Mouse (Mus musculus): ENCODE measurements around the gene Fchsd2. TPM values are rescaled to one million over a fixed set of nuclear protein-coding genes. Genes with fewer than 3 reads are reported as not detected.

The Fchsd2 gene
- total RNA-seq, 1 experiment from 2014 or later: 21.6 TPM

- no peak for DNase-seq
Observed at GRCm38 (mm10) chr7:101318848-101319247, 226.2 kb downstream of the Fchsd2 start.

GRCm38 (mm10) chr7:101319796-101320195 lies 227.1 kb downstream of the Fchsd2 start:
- DNase-seq: no peak

- peak; percentile 68 for DNase-seq
Observed at GRCm38 (mm10) chr7:101320399-101321217, 227.9 kb downstream of the Fchsd2 start.

- peak; percentile 62 for DNase-seq
Observed at GRCm38 (mm10) chr7:101321218-101321827, 228.7 kb downstream of the Fchsd2 start.

GRCm38 (mm10) chr7:101323141-101323594 lies 230.5 kb downstream of the Fchsd2 start:
- DNase-seq: no peak

- DNase-seq: peak; percentile 31
Observed at GRCm38 (mm10) chr7:101324142-101324962, 231.7 kb downstream of the Fchsd2 start.

GRCm38 (mm10) chr7:101326006-101326405 lies 233.3 kb downstream of the Fchsd2 start:
- no peak for DNase-seq

GRCm38 (mm10) chr7:101327263-101327662 lies 234.6 kb downstream of the Fchsd2 start:
- no peak for DNase-seq

GRCm38 (mm10) chr7:101327786-101328185 lies 235.1 kb downstream of the Fchsd2 start:
- DNase-seq: no peak

GRCm38 (mm10) chr7:101328621-101329158 lies 236.0 kb downstream of the Fchsd2 start:
- DNase-seq: peak; percentile 67

- no peak for DNase-seq
Observed at GRCm38 (mm10) chr7:101329606-101330005, 236.9 kb downstream of the Fchsd2 start.

- DNase-seq: peak; percentile 77
Observed at GRCm38 (mm10) chr7:101330074-101330840, 237.6 kb downstream of the Fchsd2 start.

GRCm38 (mm10) chr7:101330841-101331173 lies 238.1 kb downstream of the Fchsd2 start:
- no peak for DNase-seq

GRCm38 (mm10) chr7:101332045-101332831 lies 239.6 kb downstream of the Fchsd2 start:
- peak; percentile 63 for DNase-seq

Other genes starting within 250 kb of the Fchsd2 start
- gene Relt, start 229.4 kb upstream of the Fchsd2 start, total RNA-seq (2021): 3.1 and 5.8 TPM in 2 replicates
- gene Arhgef17, start 160.8 kb upstream of the Fchsd2 start, total RNA-seq (2021): 43.9 and 47.2 TPM in 2 replicates
- 2.4 and 4.8 TPM in 2 replicates for gene P2ry6, start 118.2 kb upstream of the Fchsd2 start, total RNA-seq (2021)
- 4.3 and 5.0 TPM in 2 replicates for gene P2ry2, start 80.0 kb upstream of the Fchsd2 start, total RNA-seq (2021)
- gene Atg16l2, start 209.4 kb downstream of the Fchsd2 start, total RNA-seq (2021): 16.6 and 21.5 TPM in 2 replicates
- gene Stard10, start 224.2 kb downstream of the Fchsd2 start, total RNA-seq (2021): 20.2 and 77.9 TPM in 2 replicates

All from adrenal gland, postnatal 14 days (tissue).